Mouse (Mus musculus): ENCODE data around the gene Ifitm2. TPM values are rescaled to one million over a fixed set of nuclear protein-coding genes. Genes with fewer than 3 reads are reported as not detected.

Ifitm2 gene
- total RNA-seq, 1 experiment = 679 TPM

GRCm38 (mm10) chr7:140960026-140960425 lies 4.2 kb upstream of the Ifitm2 start:
- Histone ChIP-seq H3K27ac (ENCODE audit: insufficient read depth, low read depth, low read length, poor library complexity, severe bottlenecking) (peak overlapping the region; percentile 89), H3K36me3 (ENCODE audit: control insufficient read depth, insufficient read depth, low read length, poor library complexity, severe bottlenecking) (no peaks in the 10 kb centered on the region), H3K4me1 (ENCODE audit: control insufficient read depth in 2 of 2, insufficient read depth in 2 of 2, low read length in 2 of 2, poor library complexity in 1 of 2) (peaks cover 17 to 27% of the 10 kb centered on the region in 2 experiments), H3K9ac (ENCODE audit: insufficient read depth, low read depth, low read length, poor library complexity, severe bottlenecking) (no peak overlapping the region; the same call in 1 of the 2 replicates), H3K9me3 (ENCODE audit: control insufficient read depth, insufficient read depth, low read depth, low read length) (no peaks in the 10 kb centered on the region), H3K4me3 (ENCODE audit: insufficient read depth in 1 of 2, low read depth in 1 of 2, low read length in 2 of 2, poor library complexity in 1 of 2, severe bottlenecking in 1 of 2) (no peak overlapping the region)
- in situ Hi-C loops (cut with MboI; ENCODE audit: low sequenced_read_pairs in 2 of 2, unreplicated experiment in 2 of 2) = no loop called here
- TF ChIP-seq ZC3H11A (IDR thresholded peaks at IDR 0.05; ENCODE audit: borderline replicate concordance, low read depth, low read length) (no peak), HCFC1 (IDR thresholded peaks at IDR 0.05; ENCODE audit: borderline replicate concordance, insufficient read depth, low read length) (no peak), CHD2 (IDR thresholded peaks at IDR 0.05; ENCODE audit: low read depth, low read length) (no peak), ZNF384 (IDR thresholded peaks at IDR 0.05; ENCODE audit: low read depth, low read length) (no peak), MAFK (IDR thresholded peaks at IDR 0.05; ENCODE audit: insufficient read depth, low read depth, low read length) (no peak)
- DNase-seq (ENCODE audit: low read depth, low spot score) = no peak

GRCm38 (mm10) chr7:140959181-140959901 lies 3.6 kb upstream of the Ifitm2 start:
- Histone ChIP-seq H3K9ac (ENCODE audit: insufficient read depth, low read depth, low read length, poor library complexity, severe bottlenecking) (peak overlapping the region; percentile 73), H3K4me3 (ENCODE audit: insufficient read depth in 1 of 2, low read depth in 1 of 2, low read length in 2 of 2, poor library complexity in 1 of 2, severe bottlenecking in 1 of 2) (no peak overlapping the region), H3K9me3 (ENCODE audit: control insufficient read depth, insufficient read depth, low read depth, low read length) (no peaks in the 10 kb centered on the region), H3K27ac (ENCODE audit: insufficient read depth, low read depth, low read length, poor library complexity, severe bottlenecking) (peak overlapping the region; percentile 99), H3K4me1 (ENCODE audit: control insufficient read depth in 2 of 2, insufficient read depth in 2 of 2, low read length in 2 of 2, poor library complexity in 1 of 2) (peaks cover 17 to 21% of the 10 kb centered on the region in 2 experiments), H3K36me3 (ENCODE audit: control insufficient read depth, insufficient read depth, low read length, poor library complexity, severe bottlenecking) (no peaks in the 10 kb centered on the region; the same call in 1 of the 2 replicates)
- TF ChIP-seq MAFK (IDR thresholded peaks at IDR 0.05; ENCODE audit: insufficient read depth, low read depth, low read length) (no peak), HCFC1 (IDR thresholded peaks at IDR 0.05; ENCODE audit: borderline replicate concordance, insufficient read depth, low read length) (no peak), ZNF384 (IDR thresholded peaks at IDR 0.05; ENCODE audit: low read depth, low read length) (no peak; the same call in 1 of the 2 replicates), CHD2 (IDR thresholded peaks at IDR 0.05; ENCODE audit: low read depth, low read length) (no peak; the same call in 1 of the 2 replicates)
- in situ Hi-C loops (cut with MboI; ENCODE audit: low sequenced_read_pairs in 2 of 2, unreplicated experiment in 2 of 2) = loop anchor here in 1 of 2 experiments (10.0 kb wide), 1 partner anchor 85 kb away; no protein-coding TSS in a partner anchor
- DNase-seq (ENCODE audit: low read depth, low spot score) = peak; percentile 96

- DNase-seq (ENCODE audit: low read depth, low spot score) = no peak
- TF ChIP-seq CHD2 (IDR thresholded peaks at IDR 0.05; ENCODE audit: low read depth, low read length) (no peak), HCFC1 (IDR thresholded peaks at IDR 0.05; ENCODE audit: borderline replicate concordance, insufficient read depth, low read length) (no peak), MAFK (IDR thresholded peaks at IDR 0.05; ENCODE audit: insufficient read depth, low read depth, low read length) (no peak), ZNF384 (IDR thresholded peaks at IDR 0.05; ENCODE audit: low read depth, low read length) (no peak), ZC3H11A (IDR thresholded peaks at IDR 0.05; ENCODE audit: borderline replicate concordance, low read depth, low read length) (no peak)
- Histone ChIP-seq H3K4me3 (ENCODE audit: insufficient read depth in 1 of 2, low read depth in 1 of 2, low read length in 2 of 2, poor library complexity in 1 of 2, severe bottlenecking in 1 of 2) (peak overlapping the region; percentile 13 to 93), H3K27ac (ENCODE audit: insufficient read depth, low read depth, low read length, poor library complexity, severe bottlenecking) (peak overlapping the region; percentile 86), H3K9me3 (ENCODE audit: control insufficient read depth, insufficient read depth, low read depth, low read length) (no peaks in the 10 kb centered on the region), H3K4me1 (ENCODE audit: control insufficient read depth in 2 of 2, insufficient read depth in 2 of 2, low read length in 2 of 2, poor library complexity in 1 of 2) (peaks cover 16 to 28% of the 10 kb centered on the region in 2 experiments), H3K9ac (ENCODE audit: insufficient read depth, low read depth, low read length, poor library complexity, severe bottlenecking) (peak overlapping the region; percentile 49; the same call in 1 of the 2 replicates), H3K36me3 (ENCODE audit: control insufficient read depth, insufficient read depth, low read length, poor library complexity, severe bottlenecking) (peaks cover 7% of the 10 kb centered on the region)
- in situ Hi-C loops (cut with MboI; ENCODE audit: low sequenced_read_pairs in 2 of 2, unreplicated experiment in 2 of 2) = loop anchor here in 1 of 2 experiments (10.0 kb wide), 1 partner anchor 88 kb away; no protein-coding TSS in a partner anchor
Measured at GRCm38 (mm10) chr7:140956556-140956869, 726 bp upstream of the Ifitm2 start.

GRCm38 (mm10) chr7:140955342-140955741 lies 445 bp downstream of the Ifitm2 start:
- in situ Hi-C loops (cut with MboI; ENCODE audit: low sequenced_read_pairs in 2 of 2, unreplicated experiment in 2 of 2) = loop anchor here in 1 of 2 experiments (10.0 kb wide), 1 partner anchor 89 kb away; no protein-coding TSS in a partner anchor
- no peak for DNase-seq (ENCODE audit: low read depth, low spot score)
- H3K4me1 ChIP-seq (ENCODE audit: control insufficient read depth in 2 of 2, insufficient read depth in 2 of 2, low read length in 2 of 2, poor library complexity in 1 of 2) = peaks cover 21 to 35% of the 10 kb centered on the region in 2 experiments

More at GRCm38 (mm10) chr7:140955342-140955741, 445 bp downstream of the Ifitm2 start:
- peak overlapping the region; percentile 73 for H3K27ac ChIP-seq (ENCODE audit: insufficient read depth, low read depth, low read length, poor library complexity, severe bottlenecking)
- H3K9me3 ChIP-seq (ENCODE audit: control insufficient read depth, insufficient read depth, low read depth, low read length) = no peaks in the 10 kb centered on the region
- H3K9ac ChIP-seq (ENCODE audit: insufficient read depth, low read depth, low read length, poor library complexity, severe bottlenecking) = peak overlapping the region; percentile 71
- peaks cover 7% of the 10 kb centered on the region for H3K36me3 ChIP-seq (ENCODE audit: control insufficient read depth, insufficient read depth, low read length, poor library complexity, severe bottlenecking)
- H3K4me3 ChIP-seq (ENCODE audit: insufficient read depth in 1 of 2, low read depth in 1 of 2, low read length in 2 of 2, poor library complexity in 1 of 2, severe bottlenecking in 1 of 2) = peak overlapping the region; percentile 75 to 93
- TF ChIP-seq ZNF384 (IDR thresholded peaks at IDR 0.05; ENCODE audit: low read depth, low read length) (no peak), HCFC1 (IDR thresholded peaks at IDR 0.05; ENCODE audit: borderline replicate concordance, insufficient read depth, low read length) (no peak), CHD2 (IDR thresholded peaks at IDR 0.05; ENCODE audit: low read depth, low read length) (no peak), ZC3H11A (IDR thresholded peaks at IDR 0.05; ENCODE audit: borderline replicate concordance, low read depth, low read length) (no peak), MAFK (IDR thresholded peaks at IDR 0.05; ENCODE audit: insufficient read depth, low read depth, low read length) (no peak)
